9 mouse cellular contexts compared by ENCODE assay signal in the genomic region with DNA sequence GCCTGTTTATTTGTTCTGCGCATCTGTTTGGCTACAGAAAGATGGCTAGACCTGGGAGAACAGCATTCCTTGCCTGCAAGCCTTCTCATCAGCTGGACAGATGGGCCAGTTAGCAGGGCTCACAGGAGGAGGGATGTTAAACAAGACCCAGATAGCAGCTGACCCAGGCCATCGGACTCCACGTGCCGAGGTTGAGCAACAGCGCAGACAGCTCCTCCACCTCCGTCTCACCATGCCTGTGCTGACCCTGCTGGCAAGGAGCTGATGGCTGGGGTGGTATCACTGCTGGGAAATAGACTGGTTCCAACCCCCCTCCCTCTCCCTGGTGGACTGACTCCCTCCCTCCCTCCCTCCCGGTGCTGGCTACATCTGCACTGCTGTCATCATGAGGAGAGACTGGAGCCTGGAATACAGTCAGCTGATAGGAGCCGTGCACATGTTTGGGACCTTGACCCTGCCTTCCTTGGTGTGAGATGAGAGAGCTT.
DNase-seq lines count a peak whose midpoint lies in the region; ATAC-seq and TF ChIP-seq lines count a peak whose summit lies in the region.
"Had no signal": no experiment of that assay in that cellular context is flagged by ENCODE, and none has a peak within 500 bp of the region (broad histone marks: within the 10 kb centered on the region; RNA-seq: fewer than 3 reads in every experiment).

No protein-coding gene starts in this region.

- no peak overlapping the region for H3K4me3 ChIP-seq in heart, embryonic 16.5 days (ENCODE audit: low read length)
- H3K4me3 ChIP-seq in stomach, postnatal 0 days (ENCODE audit: low read depth, low read length) = no peak overlapping the region
- H3K4me3 ChIP-seq: left cerebral cortex, adult 2 months had no signal

- H3K4me2 ChIP-seq in heart, embryonic 16.5 days (ENCODE audit: low read depth, low read length) = 0 out of 2 replicates have a peak overlapping the region, but pooled peaks have one; percentile 29
- no peak overlapping the region for H3K4me2 ChIP-seq in stomach, postnatal 0 days (replicated peaks; ENCODE audit: low read depth)

- H3K27ac ChIP-seq in heart, embryonic 16.5 days (ENCODE audit: low read length) = peak overlapping the region; percentile 48; the same call in 1 of the 2 replicates
- no peak overlapping the region for H3K27ac ChIP-seq in stomach, postnatal 0 days (replicated peaks)
- H3K27ac ChIP-seq: left cerebral cortex, adult 2 months had no signal

- WGBS in heart, embryonic 16.5 days = 27% methylated on average over 8 of the region's 8 CpGs
- WGBS in stomach, postnatal 0 days = 45% methylated on average over 7 of the region's 8 CpGs

- peaks cover 27% of the 10 kb centered on the region for H3K4me1 ChIP-seq in heart, embryonic 16.5 days (ENCODE audit: control insufficient read depth, insufficient read depth, low read length)
- no peaks in the 10 kb centered on the region for H3K4me1 ChIP-seq in stomach, postnatal 0 days (replicated peaks; ENCODE audit: control insufficient read depth, insufficient read depth)

- no peak overlapping the region for H3K9ac ChIP-seq in heart, embryonic 16.5 days (ENCODE audit: low read length)
- no peak overlapping the region for H3K9ac ChIP-seq in stomach, postnatal 0 days (ENCODE audit: low read length)

- TF ChIP-seq EP300 in stomach, postnatal 0 days (optimal IDR thresholded peaks at IDR 0.05) = no peak

- no peaks in the 10 kb centered on the region for H3K27me3 ChIP-seq in heart, embryonic 16.5 days (ENCODE audit: control insufficient read depth, insufficient read depth, low read length)
- H3K27me3 ChIP-seq in stomach, postnatal 0 days (ENCODE audit: control insufficient read depth, insufficient read depth, low read length) = no peaks in the 10 kb centered on the region

- TF ChIP-seq CTCF in stomach, postnatal 0 days (IDR thresholded peaks at IDR 0.05; ENCODE audit: low read depth) = no peak

- no peaks in the 10 kb centered on the region for H3K36me3 ChIP-seq in heart, embryonic 16.5 days (ENCODE audit: control insufficient read depth, insufficient read depth)
- no peaks in the 10 kb centered on the region for H3K36me3 ChIP-seq in stomach, postnatal 0 days (ENCODE audit: control insufficient read depth, insufficient read depth, low read length)

- ATAC-seq in heart, embryonic 16.5 days (replicated peaks; ENCODE audit: extremely low read depth, insufficient read depth, low FRiP score) = peak; percentile 79
- peak; percentile 49; the same call in 1 of the 2 replicates for ATAC-seq in stomach, postnatal 0 days (ENCODE audit: low FRiP score, low TSS enrichment)

- DNase-seq in adrenal gland, postnatal 14 days = peak; percentile 14
- DNase-seq in adrenal gland, postnatal 4 days (ENCODE audit: low spot score in 2 of 2) = no peak
- DNase-seq in retina, postnatal 1 day = peak; percentile 8
- no peak for DNase-seq in retina, embryonic 14.5 days (ENCODE audit: low spot score)
- peak; percentile 21 for DNase-seq in stomach, postnatal 0 days (ENCODE audit: low spot score)
- no peak for DNase-seq in kidney, adult 8-10 months
- no peak for DNase-seq in layer of hippocampus, postnatal 25 days (ENCODE audit: extremely low spot score in 1 of 2, low spot score in 1 of 2)

- no peaks in the 10 kb centered on the region for H3K9me3 ChIP-seq in heart, embryonic 16.5 days (replicated peaks; ENCODE audit: control insufficient read depth, low read length)
- H3K9me3 ChIP-seq in stomach, postnatal 0 days (ENCODE audit: control insufficient read depth, low read length) = no peaks in the 10 kb centered on the region

Comparison
In these comparisons a context has a peak if more than half of its experiments do, and no peak if none do; other contexts are left out.
1. DNase-seq: peak in adrenal gland, postnatal 14 days (single experiment), retina, postnatal 1 day (single experiment) and stomach, postnatal 0 days (single experiment); none in adrenal gland, postnatal 4 days (0 of 2), retina, embryonic 14.5 days (single experiment), kidney, adult 8-10 months (0 of 2) and layer of hippocampus, postnatal 25 days (0 of 2).